Mouse (Mus musculus): ENCODE results near the gene Alas2. TPM values are rescaled to one million over a fixed set of nuclear protein-coding genes. Genes with fewer than 3 reads are reported as not detected.

Alas2 gene
- 66.2 and 67.5 TPM in 2 replicates for polyA plus RNA-seq (2015; fragmentation: Nextera tagmentation; extraction: Ambion mirVana)

DNA sequence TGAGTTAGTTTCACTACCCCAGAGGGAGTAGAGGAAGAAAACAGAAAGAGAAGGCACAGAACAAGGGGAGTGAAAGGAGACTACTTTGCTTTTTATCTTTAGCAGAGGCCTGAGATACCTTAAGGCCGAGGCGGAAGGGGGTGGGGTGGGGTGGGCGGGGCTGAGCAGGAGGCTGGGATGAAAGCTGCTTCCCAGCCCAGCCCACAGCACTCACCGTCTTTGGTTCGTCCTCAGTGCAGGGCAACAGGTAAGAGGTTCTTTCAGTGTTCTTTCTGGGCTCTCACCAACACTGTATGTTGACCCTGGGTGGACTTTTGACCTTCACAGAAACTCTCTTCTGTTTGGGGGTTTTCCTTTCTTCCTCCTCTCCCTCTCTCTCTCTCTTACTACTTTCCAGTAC lies at the start of gene Alas2:
Gene Alas2, plus strand, starts transcription at position 137 of the 400 bp plus-strand sequence.
- H3K4me1 ChIP-seq (replicated peaks): no peaks in the 10 kb centered on the region
- H3K9me3 ChIP-seq: no peaks in the 10 kb centered on the region
- H3K36me3 ChIP-seq: no peaks in the 10 kb centered on the region
- H3K27ac ChIP-seq: no peak within 1 kb of the TSS
- peak; percentile 23; the same call in 1 of the 2 replicates for ATAC-seq
- H3K4me2 ChIP-seq (replicated peaks): no peak within 1 kb of the TSS
- no peak within 1 kb of the TSS for H3K4me3 ChIP-seq (replicated peaks)
- no peak within 1 kb of the TSS for H3K9ac ChIP-seq
- no peaks in the 10 kb centered on the region for H3K27me3 ChIP-seq (replicated peaks)
- 35% methylated on average over 5 of the region's 5 CpGs for WGBS

DNA sequence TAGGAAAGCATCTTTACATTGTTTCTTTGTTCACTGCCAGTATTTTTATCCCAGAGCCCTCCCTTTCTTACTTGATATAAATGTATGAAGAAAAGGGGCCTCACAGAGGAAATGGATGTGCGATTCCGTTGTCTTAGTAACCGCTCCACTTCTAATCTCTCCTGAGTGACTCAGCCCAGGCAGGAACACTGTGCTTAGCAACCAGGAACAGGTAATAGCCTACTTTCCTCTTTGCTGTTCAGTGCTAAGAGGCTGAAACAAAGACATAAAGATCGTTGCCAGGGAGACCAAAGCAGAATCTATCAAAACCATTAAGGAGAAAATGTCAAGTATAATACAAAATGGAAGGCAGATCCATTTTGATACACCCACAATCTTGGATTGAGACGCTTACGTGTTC lies 38.5 kb upstream of the Alas2 start:
- H3K36me3 ChIP-seq: no peaks in the 10 kb centered on the region
- no peak overlapping the region for H3K9ac ChIP-seq
- H3K27ac ChIP-seq: no peak overlapping the region
- H3K4me3 ChIP-seq (replicated peaks): no peak overlapping the region
- no peaks in the 10 kb centered on the region for H3K4me1 ChIP-seq (replicated peaks)
- H3K9me3 ChIP-seq: no peaks in the 10 kb centered on the region
- no peak overlapping the region for H3K4me2 ChIP-seq (replicated peaks)
- 74% methylated on average over 6 of the region's 6 CpGs for WGBS
- no peaks in the 10 kb centered on the region for H3K27me3 ChIP-seq (replicated peaks)
- ATAC-seq: no peak

DNA sequence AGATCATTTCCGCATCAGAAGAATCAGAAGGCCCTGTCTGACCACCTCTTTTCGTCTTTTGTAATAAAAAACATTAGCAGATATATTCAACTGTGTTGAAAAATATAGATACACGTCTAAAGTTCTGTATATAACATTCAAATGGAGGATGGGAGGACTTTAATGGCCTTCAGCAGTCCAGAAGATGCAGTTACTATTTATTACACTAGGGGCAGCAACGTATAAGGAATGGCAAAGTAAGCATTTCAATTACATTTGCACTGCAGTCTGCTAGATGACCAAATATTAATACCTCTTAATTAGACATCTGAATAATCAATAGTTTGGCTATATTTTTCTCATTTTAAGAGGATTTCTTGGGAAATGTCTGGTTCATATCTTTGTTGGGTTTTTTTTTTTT lies 36.5 kb upstream of the Alas2 start:
- Histone ChIP-seq H3K4me1 (replicated peaks) (no peaks in the 10 kb centered on the region), H3K27ac (no peak overlapping the region), H3K4me3 (replicated peaks) (no peak overlapping the region), H3K9ac (no peak overlapping the region), H3K27me3 (replicated peaks) (no peaks in the 10 kb centered on the region), H3K36me3 (no peaks in the 10 kb centered on the region), H3K4me2 (replicated peaks) (no peak overlapping the region), H3K9me3 (no peaks in the 10 kb centered on the region)
- 49% methylated on average over 4 of the region's 4 CpGs for WGBS
- ATAC-seq: no peak

DNA sequence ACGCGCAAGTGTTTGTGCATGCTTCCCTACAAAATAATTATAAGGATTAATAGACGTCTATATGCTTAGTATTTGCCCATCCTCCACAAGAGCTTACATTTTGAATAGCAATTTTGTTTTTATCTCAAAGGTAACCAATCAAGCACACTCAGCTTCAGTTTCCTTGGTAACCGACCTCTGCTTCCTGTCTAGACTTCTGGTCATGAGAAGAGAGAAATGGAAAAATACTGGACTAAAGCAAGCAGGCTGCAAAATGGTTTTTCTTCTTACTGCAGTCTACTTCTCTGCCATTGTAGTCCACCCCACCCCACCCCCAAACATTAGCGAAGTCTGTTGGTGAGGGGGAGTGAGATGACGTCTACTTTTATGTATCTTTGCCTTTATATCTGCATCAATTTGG lies 35.9 kb upstream of the Alas2 start:
- Histone ChIP-seq H3K4me2 (replicated peaks) (no peak overlapping the region), H3K27me3 (replicated peaks) (no peaks in the 10 kb centered on the region), H3K4me3 (replicated peaks) (no peak overlapping the region), H3K9ac (no peak overlapping the region), H3K9me3 (no peaks in the 10 kb centered on the region), H3K36me3 (no peaks in the 10 kb centered on the region), H3K27ac (no peak overlapping the region), H3K4me1 (replicated peaks) (no peaks in the 10 kb centered on the region)
- ATAC-seq: no peak
- WGBS: 74% methylated on average over 6 of the region's 6 CpGs

DNA sequence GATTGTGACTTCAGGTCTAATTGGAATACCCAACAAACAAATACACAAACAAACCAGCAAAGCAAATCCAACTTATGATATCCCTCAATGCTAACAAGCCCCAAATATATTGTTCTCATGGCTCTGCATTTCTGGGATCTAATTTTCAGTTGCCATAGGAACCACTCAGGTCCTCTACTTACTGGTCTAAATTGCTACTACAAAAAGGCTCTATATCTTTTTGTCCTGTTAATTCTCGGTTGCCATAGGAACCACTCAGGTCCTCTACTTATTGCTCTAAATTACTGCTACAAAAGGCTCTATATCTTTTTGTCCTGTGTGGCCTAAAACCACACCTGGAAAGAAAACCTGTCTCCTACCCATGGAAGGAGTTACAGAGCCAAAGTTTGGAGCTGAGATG lies 33.0 kb upstream of the Alas2 start:
- Histone ChIP-seq H3K4me2 (replicated peaks) (no peak overlapping the region), H3K27ac (no peak overlapping the region), H3K9me3 (no peaks in the 10 kb centered on the region), H3K4me3 (replicated peaks) (no peak overlapping the region), H3K4me1 (replicated peaks) (no peaks in the 10 kb centered on the region), H3K27me3 (replicated peaks) (no peaks in the 10 kb centered on the region), H3K9ac (no peak overlapping the region), H3K36me3 (no peaks in the 10 kb centered on the region)
- no peak for ATAC-seq
- 85% methylated on average over 1 of the region's 1 CpGs for WGBS

DNA sequence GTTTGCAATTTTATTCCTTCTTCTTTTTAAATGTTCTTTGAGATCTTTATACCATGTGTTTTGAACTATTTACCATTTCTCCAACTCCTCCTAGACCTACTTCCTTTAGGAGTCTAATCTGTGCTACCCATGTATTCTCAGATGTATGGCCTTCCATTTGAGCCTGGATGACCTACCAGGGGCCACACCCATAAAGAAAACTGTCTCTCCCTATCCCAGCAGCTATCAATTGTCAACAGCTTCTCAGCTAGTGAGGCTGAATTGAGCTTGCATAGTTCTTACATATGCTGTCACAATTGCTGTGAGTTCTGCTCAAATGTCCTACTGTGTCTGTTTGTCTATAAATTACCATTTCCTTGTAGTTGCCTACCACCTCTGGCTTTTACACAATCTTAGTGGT lies 31.2 kb upstream of the Alas2 start:
- Histone ChIP-seq H3K4me1 (replicated peaks) (no peaks in the 10 kb centered on the region), H3K9me3 (no peaks in the 10 kb centered on the region), H3K4me2 (replicated peaks) (no peak overlapping the region), H3K27ac (no peak overlapping the region), H3K36me3 (no peaks in the 10 kb centered on the region), H3K9ac (no peak overlapping the region), H3K4me3 (replicated peaks) (no peak overlapping the region), H3K27me3 (replicated peaks) (no peaks in the 10 kb centered on the region)
- no peak for ATAC-seq

DNA sequence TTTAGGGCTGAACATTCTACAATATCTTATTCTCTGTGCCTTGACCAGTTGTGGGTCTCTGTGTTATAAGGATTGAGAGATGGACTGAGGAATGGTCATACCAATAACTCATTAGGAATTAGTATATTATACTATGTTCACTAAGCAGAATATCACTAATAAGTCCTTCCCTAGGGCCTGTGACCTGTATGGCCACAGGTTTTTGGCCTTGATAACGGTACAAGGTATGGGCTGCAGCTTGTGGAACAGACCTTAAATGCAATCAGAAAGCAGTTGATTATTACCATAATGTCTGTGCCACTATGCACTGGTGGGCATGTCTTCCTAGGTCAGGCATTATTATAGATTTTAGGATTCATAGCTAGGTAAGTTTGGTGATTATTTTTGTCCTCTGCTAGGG lies 30.7 kb upstream of the Alas2 start:
- Histone ChIP-seq H3K4me3 (replicated peaks) (no peak overlapping the region), H3K27me3 (replicated peaks) (no peaks in the 10 kb centered on the region), H3K4me2 (replicated peaks) (no peak overlapping the region), H3K27ac (no peak overlapping the region), H3K9ac (no peak overlapping the region), H3K4me1 (replicated peaks) (no peaks in the 10 kb centered on the region), H3K9me3 (no peaks in the 10 kb centered on the region), H3K36me3 (no peaks in the 10 kb centered on the region)
- 83% methylated on average over 1 of the region's 1 CpGs for WGBS
- ATAC-seq: no peak

DNA sequence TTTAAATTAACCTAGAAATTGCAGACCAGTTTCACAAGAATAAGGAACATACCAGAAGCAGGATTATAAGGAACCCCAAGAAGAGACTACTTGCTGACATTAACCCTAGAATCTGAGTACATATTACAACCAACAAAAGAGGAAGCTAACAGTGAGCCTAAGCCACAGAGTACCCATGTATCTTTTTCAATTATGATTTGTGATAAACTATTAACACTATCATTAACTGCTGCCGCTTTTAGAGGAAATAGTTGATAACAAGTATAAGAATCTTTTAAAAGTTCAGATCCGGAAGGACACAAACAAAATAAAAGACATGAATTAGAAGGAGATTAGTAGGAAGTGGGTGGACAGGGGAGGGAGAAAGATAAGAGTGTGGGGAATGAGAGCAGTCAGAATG lies 7.1 kb upstream of the Alas2 start:
- 90% methylated on average over 2 of the region's 2 CpGs for WGBS
- Histone ChIP-seq H3K4me2 (replicated peaks) (no peak overlapping the region), H3K4me1 (replicated peaks) (no peaks in the 10 kb centered on the region), H3K9ac (no peak overlapping the region), H3K36me3 (no peaks in the 10 kb centered on the region), H3K9me3 (no peaks in the 10 kb centered on the region), H3K27ac (no peak overlapping the region), H3K4me3 (replicated peaks) (no peak overlapping the region), H3K27me3 (replicated peaks) (no peaks in the 10 kb centered on the region)
- ATAC-seq: no peak

DNA sequence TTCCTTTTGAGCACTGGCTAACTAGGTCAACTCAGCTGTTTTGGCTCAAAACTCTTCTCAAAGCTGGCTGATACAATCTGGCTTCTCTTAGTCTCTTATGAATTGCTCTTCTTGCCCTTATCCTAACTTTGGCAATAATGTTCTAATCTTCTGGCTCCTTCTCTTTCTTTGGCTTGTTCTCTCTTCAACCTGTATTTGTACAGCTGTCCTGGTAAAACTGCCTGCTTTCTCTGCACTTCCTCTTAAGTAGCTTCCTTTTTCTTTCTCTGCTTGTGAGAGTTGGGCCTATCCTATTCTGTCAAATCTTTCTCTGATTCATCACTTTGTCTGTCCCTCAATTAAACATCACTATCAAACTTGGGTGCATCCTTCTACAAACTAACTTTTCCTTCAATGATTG lies 5.5 kb upstream of the Alas2 start:
- H3K27me3 ChIP-seq (replicated peaks): no peaks in the 10 kb centered on the region
- H3K4me2 ChIP-seq (replicated peaks): no peak overlapping the region
- ATAC-seq: no peak

DNA sequence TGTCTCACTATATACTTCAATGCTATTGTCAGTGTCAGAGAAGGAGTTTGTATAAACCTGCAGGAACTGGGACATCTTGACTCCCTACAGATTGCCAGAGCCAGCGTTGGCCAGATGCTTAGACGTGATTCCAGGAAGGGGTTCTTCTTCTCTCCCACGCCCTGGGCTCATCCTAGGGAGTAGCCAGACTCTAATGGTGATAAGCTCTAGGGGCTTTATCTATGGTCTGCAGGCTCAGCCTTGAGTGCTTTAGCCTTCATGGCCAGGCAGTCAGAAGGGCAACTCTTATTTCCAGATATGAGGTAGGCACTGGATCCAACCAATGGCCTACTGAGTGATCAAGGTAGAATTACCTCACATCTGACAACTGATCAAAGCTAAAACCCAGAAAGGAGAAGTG lies 2.5 kb downstream of the Alas2 start:
- no peaks in the 10 kb centered on the region for H3K36me3 ChIP-seq
- H3K9me3 ChIP-seq: no peaks in the 10 kb centered on the region
- peak; percentile 55; the same call in 1 of the 2 replicates for ATAC-seq
- no peak overlapping the region for H3K4me3 ChIP-seq (replicated peaks)
- no peaks in the 10 kb centered on the region for H3K4me1 ChIP-seq (replicated peaks)
- 86% methylated on average over 3 of the region's 3 CpGs for WGBS
- no peak overlapping the region for H3K9ac ChIP-seq
- no peak overlapping the region for H3K4me2 ChIP-seq (replicated peaks)
- no peaks in the 10 kb centered on the region for H3K27me3 ChIP-seq (replicated peaks)
- H3K27ac ChIP-seq: no peak overlapping the region

More for the DNA sequence above, 5.5 kb upstream of the Alas2 start:
- Histone ChIP-seq H3K4me1 (replicated peaks) (no peaks in the 10 kb centered on the region), H3K9ac (no peak overlapping the region), H3K27ac (no peak overlapping the region), H3K9me3 (no peaks in the 10 kb centered on the region), H3K4me3 (replicated peaks) (no peak overlapping the region), H3K36me3 (no peaks in the 10 kb centered on the region)

DNA sequence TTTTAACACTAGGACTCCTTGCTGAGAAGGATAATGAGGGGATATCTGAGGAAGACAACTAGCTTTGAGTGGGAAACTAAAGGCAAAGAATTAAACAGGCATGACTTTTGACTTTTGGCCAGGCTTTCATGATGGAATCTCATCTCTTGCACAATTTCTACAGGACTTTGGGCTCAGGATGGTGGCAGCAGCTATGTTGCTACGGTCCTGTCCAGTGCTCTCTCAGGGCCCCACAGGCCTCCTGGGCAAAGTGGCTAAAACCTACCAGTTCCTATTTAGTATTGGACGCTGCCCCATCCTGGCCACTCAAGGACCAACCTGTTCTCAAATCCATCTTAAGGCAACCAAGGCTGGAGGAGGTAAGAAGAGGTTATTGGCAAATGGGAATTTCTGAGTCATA lies 4.8 kb downstream of the Alas2 start:
- no peak overlapping the region for H3K27ac ChIP-seq
- H3K4me3 ChIP-seq (replicated peaks): no peak overlapping the region
- H3K36me3 ChIP-seq: no peaks in the 10 kb centered on the region
- ATAC-seq: no peak
- no peak overlapping the region for H3K9ac ChIP-seq
- no peaks in the 10 kb centered on the region for H3K27me3 ChIP-seq (replicated peaks)
- 83% methylated on average over 2 of the region's 2 CpGs for WGBS
- H3K4me1 ChIP-seq (replicated peaks): no peaks in the 10 kb centered on the region
- H3K4me2 ChIP-seq (replicated peaks): no peak overlapping the region
- no peaks in the 10 kb centered on the region for H3K9me3 ChIP-seq

DNA sequence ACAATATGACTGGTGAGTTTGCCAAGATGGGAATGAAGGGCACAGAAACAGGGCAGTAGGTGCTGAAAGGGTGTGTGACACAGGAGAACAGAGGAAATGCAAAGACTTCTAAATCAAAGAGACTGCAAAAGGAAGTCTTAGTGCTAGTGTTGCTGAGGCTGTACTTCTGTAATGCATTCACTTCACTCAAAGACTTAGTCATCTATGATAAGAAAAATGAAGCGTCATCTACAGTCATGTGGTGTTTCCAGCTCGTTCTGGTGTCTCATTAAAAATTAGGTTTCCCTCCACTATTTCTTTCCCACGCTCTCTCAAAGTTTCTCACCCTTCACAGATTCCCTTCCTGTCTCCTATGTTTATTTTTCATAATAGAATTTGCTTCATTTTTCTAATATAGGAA lies 6.9 kb downstream of the Alas2 start:
- no peak overlapping the region for H3K27ac ChIP-seq
- no peaks in the 10 kb centered on the region for H3K36me3 ChIP-seq
- H3K4me2 ChIP-seq (replicated peaks): no peak overlapping the region
- H3K4me1 ChIP-seq (replicated peaks): no peaks in the 10 kb centered on the region
- ATAC-seq: no peak
- 85% methylated on average over 3 of the region's 3 CpGs for WGBS
- no peak overlapping the region for H3K9ac ChIP-seq
- H3K27me3 ChIP-seq (replicated peaks): no peaks in the 10 kb centered on the region; the same call in 1 of the 2 replicates
- H3K4me3 ChIP-seq (replicated peaks): no peak overlapping the region
- no peaks in the 10 kb centered on the region for H3K9me3 ChIP-seq

DNA sequence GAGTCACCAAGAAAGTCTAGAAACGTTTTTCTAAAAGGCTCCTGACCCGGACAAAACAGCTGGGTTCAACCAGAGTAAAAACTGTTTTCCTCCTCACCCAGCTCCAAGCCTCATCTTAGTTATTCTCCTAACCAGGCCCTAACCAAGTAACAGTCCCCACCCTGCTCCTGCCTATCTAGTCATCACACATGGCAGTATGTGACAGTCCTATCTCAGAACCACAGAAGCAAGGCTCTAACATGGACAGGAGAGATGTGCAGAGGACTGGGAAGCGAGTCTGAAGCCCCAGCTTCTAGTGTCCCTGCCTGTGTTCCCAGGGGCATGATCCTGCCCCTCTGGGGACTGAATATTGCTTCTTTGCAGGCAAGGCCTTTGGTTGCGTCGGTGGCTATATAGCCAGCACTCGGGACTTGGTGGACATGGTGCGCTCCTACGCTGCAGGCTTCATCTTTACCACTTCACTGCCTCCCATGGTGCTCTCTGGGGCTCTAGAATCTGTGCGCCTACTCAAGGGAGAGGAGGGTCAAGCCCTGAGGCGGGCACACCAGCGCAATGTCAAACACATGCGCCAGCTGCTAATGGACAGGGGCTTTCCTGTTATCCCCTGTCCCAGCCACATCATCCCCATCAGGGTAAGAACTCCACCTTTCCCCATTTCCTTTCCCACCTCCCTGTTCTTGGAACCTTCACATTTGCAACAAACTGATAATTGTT lies 17.6 kb downstream of the Alas2 start:
- WGBS: 86% methylated on average over 12 of the region's 12 CpGs
- Histone ChIP-seq H3K27ac (no peak overlapping the region), H3K27me3 (replicated peaks) (no peaks in the 10 kb centered on the region), H3K9ac (no peak overlapping the region), H3K4me3 (replicated peaks) (no peak overlapping the region), H3K36me3 (no peaks in the 10 kb centered on the region), H3K4me1 (replicated peaks) (no peaks in the 10 kb centered on the region), H3K4me2 (replicated peaks) (no peak overlapping the region), H3K9me3 (no peaks in the 10 kb centered on the region)
- ATAC-seq: peak; percentile 77; the same call in 1 of the 2 replicates
